Mouse (Mus musculus): ENCODE data around the gene Sem1.
"Not testable (repeated sequence)": the region's sequence is repeated elsewhere in the genome, so short reads cannot be mapped to it uniquely, and the experiment has no call there.

Gene Sem1

DNA sequence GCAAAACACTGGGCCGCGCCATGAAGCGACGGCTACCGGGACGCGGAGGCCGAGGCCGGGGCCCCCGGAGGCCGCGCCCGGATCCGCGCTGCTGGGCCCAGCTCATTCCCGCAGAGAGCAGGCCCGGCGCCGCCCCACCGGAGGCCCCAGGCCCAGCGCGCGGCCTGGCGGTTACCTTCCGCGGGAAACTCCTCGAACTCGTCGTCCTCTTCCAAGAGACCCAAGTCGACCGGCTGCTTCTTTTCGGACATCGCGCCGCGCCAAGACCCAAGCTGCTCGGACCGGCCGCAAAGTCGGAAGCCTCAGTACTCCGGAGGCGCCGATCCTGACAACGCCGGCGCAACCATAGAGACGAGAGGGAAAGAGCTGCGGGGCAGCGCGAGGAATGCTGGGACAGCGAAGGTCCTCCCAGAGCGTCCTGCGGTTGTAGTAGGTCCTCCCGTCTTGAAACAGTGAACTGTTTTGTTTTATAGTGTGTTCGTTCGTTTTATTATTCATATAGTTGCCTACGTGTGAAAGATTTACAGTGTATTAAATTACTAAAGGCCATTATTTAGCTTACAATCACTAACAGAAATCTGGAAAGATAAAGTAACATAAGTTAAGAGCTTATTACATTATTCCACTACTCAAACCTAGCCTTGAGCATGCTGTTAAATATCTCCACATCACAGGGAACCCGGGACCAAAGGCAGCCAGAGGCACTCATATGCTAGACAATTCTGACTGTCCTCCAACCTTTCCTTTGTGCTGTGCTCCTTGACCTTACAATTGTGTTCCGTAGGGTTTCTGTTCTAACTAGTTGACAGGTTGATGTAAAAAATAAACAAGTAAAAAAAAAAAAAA lies at the start of gene Sem1:
Gene Sem1 (minus strand): TSS at position 360 of the 846 bp plus-strand sequence.
- peak; percentile 80 for DNase-seq (ENCODE audit: low spot score)

DNA sequence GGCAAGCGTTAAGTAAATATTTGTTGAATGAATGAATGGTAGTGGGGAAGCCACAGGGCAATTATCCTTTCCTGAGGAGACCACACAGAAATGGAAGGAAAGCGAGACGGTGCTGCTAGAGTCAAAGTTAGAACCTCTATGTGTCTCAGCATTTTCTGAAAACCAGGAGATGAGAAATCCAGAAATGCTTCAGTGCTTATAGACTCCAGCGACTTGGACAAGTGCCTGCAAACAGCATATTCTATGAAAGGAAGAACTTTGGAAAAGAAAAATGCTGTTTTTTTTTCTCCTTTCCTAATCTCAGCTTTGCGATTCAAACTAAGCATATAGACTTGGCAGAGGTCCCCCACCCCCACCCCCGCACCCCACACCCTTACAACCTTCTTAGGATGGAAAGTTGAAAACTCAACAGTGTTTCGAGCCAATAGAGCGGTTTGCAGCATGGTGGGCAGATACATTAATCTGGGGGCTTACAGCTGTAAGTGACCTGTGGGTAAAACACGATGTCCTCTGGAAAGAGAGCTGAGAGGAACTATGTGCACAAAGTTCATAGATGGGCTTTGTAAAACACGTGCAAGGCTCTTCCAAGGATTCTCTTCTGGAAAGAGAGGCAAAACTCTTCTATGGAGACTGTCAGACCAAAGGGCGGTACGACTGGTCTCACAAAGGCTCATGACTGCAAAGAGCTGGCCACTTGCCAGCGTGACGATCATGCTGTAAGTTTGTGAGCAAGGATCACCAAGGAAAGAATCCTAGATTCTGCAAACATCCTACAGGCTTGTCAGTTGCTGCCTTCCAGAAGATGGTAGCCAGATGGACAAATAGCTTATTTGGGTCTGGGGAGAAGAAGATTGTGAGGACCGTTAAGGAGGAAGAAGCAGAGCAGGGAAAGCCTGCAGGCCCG lies 44.6 kb upstream of the Sem1 start:
- DNase-seq (ENCODE audit: low spot score), result no peak

DNA sequence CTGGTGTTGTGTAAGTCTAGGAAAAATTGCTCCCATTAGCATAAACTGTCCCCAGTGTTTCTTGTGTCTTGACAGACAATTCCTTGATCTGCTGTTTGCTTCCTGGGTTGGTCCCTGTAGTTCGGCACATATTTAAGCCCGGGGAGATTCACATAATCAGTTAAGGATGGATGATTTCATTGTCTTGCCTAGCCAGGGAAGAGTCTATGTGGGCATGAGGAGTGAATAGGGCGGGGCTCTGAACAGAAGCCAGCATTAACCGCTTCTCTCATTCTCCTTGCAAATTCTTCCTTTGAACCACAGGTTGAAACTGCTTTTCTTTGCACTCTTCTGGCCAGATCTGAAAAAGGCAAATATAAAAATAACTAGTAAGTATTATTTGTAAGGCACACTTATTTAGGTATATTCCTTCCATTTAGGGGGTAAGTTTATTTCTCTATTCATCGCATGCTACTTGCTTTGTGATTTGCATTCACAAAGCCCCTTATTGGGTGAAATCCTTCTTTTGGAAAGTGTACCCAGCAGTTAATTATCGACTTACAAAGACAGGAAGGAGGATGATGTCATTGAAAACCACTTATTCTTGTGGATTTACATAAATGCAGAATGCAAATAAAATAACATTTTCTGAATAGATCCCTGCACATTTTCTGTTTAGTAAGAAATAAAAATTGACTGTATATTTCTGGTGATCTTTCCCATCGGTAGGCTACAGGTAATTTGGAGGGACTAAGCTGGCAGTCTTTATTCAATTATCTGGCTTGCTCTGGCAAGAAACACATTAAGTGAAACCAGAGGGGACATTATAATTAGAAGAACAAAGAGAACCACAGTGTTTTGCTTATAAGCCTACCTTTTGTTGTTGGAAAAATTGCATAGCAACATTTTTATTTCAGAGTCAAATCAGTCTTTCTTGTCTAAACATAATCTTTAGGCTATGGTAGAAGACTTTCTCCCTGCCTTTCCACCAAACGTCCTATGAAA lies 25.4 kb upstream of the Sem1 start:
- DNase-seq (ENCODE audit: low spot score), result no peak

DNA sequence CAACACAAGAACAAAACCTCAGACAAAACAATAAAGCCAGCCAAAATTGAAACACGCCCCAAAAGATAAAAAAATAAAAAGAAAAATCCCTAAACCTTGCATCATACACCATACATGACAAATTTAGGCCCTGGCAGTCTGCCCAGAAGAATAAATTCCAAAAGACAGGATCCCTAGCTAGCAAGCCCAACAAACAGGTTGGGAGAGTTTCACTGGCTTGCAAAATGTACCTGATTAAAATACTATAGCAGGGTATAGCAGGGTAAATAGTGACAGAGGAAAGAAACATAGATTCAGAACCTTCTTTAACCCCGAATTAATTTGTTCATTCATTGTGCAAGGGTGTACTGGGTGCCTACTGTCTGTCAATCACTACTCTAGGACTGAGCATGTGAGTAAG lies 7.8 kb upstream of the Sem1 start:
- no peak for DNase-seq (ENCODE audit: low spot score)

DNA sequence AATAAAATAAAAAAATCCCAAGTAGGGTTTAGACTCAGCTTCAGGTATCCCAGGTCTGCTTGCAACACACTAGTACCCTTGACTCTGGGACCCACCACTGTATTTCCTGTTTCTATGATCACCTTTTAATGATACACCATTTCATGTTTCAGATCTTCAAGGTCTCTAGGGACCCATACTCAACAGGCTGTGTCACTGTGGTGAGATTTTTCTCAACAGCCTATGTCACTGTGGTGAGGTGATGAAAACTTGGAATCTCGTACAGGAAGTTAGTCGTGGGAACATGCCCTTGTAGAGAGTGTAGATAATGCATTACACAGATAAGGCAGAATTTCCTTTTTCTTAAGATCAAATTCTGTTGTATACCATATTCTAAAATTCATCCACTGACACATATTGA lies 3.4 kb upstream of the Sem1 start:
- DNase-seq (ENCODE audit: low spot score), result no peak

DNA sequence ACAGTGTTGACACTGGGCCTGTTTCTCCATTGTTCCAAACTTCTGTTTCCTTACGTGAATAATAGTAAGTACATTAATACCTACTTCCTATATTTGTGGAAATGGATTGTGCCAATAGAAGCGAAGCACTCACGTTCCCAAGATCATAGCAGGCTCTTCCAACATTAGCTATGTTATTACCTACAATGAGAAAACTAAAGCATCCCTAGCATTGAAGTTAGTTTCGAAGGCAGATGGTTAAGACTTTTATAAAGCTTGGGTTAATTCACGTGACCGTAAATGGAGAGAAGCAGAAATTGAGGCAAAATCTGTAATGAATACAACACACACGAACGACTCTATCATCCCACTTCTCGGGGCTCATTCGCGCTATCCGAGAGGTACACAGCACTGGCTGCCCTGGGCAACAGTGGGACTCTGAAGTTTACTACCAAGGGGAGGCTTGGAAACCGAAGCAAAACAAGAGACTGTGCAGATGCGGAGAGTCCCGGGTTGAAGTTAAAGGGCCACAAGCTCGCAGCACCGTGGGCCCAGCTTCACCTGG lies 650 bp downstream of the Sem1 start:
- no peak for DNase-seq (ENCODE audit: low spot score)

DNA sequence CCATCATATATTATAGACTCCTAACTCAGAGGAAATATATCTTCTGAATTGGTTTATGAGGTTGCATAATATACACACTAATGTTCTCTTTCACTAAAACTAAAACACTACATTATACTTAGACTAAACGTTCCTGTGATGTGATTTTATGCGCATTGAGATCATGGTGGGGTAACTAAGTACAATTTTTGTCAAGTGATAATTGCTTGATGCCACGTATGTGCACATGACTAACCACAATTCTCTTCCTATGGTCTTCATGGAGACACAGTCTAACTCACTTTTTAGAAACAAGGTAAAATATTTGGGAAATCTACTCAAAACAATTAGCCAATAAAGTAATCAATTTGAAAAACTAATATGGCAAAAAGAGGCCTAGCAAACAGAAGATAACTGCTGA lies 1.2 kb downstream of the Sem1 start:
- no peak for DNase-seq (ENCODE audit: low spot score)

DNA sequence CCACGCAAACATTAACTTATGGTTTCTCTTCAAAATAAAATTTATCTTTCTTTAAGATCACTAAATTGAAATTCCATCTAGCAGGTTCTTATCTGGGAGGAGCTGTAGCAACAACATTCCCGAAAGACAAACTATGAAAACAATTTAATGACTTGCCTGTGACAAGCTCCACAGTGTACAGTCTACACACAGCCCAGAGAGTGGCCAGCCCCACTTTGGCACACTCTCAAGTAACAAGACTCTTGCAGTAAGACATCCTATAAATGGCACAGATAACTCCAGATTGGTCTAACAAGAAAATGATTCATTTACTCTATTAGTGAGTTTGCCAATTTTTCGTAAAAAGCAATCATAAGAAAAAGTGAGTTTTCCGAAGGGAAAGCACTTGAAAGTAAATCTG lies 2.7 kb downstream of the Sem1 start:
- DNase-seq (ENCODE audit: low spot score), result no peak

DNA sequence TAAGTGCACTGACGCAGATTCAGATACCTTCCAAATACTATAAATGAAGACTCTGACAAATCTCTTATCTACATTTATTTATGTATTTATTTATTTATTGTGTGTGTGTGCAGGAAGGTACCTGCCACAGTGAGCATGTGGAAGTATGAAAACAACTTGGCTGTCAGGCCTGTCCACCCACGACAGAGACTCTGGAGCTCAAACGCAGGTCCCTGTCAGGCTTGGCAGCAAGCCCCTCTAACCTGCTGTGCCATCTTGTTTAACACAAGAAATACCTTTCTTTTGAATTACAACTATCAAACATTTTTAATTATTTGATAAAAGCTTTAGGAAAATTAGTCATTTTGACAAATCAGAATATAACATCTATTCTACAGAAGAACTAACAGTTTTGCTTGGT lies 10.0 kb downstream of the Sem1 start:
- DNase-seq (ENCODE audit: low spot score), result no peak

DNA sequence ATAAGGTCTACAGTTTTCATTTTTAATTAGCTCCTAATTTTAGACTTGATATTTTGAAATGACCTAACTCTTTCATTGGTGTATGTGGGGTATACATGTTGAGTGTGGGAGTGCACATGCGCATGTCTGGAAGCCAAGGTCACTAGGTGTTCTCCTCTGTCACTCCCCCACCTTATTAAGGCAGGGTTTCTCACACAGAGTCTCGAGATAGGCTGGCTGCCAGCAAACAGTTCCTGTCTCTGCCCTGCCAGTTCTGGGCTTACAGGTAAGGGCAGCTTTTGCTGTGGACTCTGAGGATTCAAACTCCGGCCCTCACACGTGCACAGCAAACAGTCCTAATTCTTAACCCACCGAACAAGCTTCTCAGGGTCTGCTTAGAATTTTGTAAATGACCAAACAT lies 14.8 kb downstream of the Sem1 start:
- DNase-seq (ENCODE audit: low spot score), result no peak

DNA sequence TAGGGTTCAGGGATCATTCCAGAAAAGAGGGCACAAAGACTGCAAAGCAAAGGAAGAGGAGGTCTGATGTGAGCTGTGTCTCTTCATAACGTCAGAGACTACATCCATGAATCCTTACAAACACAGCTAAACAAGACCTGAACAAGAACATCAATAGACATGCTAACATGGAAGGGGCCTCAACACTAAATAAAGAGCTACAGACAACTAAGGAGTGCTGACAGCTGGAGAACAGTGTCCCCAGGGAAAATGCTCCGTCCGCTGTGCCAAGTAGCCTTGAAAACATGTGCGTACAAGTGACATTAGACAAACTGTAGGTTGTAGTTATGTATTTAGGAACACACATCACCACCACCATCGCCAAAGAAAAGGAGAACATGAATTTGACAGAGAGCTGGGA lies 15.7 kb downstream of the Sem1 start:
- no peak for DNase-seq (ENCODE audit: low spot score)

DNA sequence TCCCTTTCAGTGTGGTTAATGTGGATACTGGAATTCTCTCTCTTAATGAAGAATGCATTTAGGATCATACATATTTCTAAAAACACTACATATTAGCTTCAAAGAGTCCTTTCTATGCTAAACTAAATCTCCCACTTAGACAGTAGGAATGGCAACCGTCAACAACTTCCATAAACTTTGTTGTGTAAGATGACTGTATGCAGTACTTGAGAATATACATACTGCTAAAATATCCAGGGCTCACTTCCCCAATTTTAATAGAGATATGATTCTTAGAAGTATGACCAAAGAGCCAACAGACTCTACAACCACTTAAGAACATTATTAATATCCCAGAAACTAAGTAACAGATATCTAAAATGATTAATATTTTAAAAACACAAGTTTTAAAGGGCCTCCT lies 20.8 kb downstream of the Sem1 start:
- DNase-seq (ENCODE audit: low spot score), result no peak

DNA sequence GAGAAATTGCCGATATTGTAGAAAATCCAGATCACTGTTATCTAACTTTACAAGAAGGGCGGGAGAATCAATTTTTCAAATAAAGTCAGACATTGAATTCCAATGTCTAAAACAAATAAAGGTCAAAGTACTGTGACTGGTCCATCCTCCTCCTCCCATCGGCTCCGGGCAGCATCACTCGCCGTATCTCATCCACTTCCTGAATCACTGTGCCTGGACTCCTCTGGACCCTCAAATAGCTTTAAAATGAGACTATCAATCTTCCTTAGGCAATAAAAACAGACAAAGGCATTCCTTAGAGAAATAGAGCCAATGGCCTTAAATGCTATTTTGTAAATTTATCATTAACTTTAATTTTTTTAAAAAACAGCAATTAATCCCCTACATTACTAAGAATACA lies 26.5 kb downstream of the Sem1 start:
- DNase-seq (ENCODE audit: low spot score), result no peak

DNA sequence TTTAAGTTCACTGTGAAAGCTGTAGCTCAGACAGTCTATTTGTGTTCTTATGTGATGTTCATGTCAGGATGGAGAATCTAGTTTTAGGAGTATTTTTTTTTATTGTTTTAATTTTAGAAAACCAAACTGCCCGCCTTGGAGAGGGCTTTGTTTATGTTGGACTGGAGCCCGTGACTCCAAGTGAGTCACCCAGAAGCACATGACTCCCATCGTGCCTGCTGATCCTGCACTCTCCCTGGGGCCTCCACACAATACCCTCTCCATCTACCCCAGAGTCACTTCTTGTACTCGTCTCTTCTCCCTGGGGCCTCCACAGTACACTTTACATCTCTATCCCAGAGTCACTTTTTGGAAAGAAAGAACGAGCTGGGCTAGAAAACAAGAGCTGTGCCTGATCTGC lies 30.5 kb downstream of the Sem1 start:
- DNase-seq (ENCODE audit: low spot score), result no peak

DNA sequence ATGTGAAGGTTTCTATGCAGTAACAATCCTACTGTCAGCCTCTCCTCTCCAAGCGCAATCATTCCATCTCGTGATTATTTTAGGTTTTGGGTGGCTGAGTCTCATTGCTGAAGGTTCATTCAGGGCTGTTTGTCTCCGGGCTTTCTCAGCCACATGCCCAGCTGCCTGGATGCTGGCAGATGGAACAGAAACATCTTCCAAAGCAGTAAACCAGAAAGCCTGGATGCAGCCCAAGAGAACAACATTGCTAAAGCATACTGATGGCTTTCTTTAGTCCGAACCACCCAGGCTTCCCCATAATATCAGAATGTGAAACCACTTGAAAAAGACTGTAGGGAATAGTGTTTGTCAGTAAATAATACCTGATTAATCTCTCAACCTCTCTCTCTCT lies 34.2 kb downstream of the Sem1 start:
- no peak for DNase-seq (ENCODE audit: low spot score)

DNA sequence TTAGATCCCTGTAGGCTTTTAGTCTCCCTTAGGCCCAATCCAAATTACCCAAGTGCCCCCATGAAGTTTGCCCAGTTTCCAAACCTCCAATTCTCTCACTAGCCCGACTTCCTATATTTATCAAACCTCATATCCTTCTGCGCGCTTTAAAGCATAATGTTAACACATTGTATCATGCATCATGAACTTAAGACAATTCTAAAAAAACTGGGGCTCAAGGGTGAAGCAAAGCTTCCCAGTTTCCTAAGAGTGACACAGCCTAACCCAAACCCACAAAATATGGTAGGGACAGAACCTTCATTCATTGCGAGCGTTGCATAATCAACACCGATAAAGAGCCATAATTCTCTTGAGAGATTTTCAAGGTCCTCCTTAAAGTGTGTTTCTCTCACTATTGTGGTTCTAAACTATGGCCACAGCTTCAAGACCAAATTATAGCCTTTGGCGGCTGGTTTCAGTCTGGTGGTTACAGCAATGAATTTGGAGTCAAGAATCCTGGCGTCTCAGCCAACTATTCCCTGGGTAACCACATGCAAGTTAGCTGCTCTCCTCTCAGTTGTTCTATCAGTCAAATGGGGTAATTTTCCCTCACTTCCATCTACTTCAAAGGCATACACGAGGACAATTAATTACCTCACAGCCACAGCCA lies 34.7 kb downstream of the Sem1 start:
- no peak for DNase-seq (ENCODE audit: low spot score)

DNA sequence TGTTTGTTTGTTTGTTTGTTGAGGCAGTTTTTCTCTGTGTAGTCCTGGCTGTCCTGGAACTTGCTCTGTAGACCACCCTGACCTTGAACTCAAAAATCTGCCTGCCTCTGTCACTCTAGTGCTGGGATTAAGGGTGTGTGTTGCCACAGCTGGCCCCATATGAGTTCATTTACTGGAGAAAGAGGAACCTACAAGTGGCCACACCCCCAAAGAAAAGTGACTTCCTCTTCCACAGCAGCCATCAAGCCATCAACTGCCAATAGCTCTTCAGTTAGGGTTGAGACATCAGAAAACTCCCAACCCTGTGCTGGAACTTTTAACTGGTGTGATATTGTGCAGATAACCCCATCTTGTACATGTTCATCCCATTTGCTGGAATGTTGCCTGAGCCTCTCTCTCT lies 36.3 kb downstream of the Sem1 start:
- DNase-seq (ENCODE audit: low spot score), result no peak

DNA sequence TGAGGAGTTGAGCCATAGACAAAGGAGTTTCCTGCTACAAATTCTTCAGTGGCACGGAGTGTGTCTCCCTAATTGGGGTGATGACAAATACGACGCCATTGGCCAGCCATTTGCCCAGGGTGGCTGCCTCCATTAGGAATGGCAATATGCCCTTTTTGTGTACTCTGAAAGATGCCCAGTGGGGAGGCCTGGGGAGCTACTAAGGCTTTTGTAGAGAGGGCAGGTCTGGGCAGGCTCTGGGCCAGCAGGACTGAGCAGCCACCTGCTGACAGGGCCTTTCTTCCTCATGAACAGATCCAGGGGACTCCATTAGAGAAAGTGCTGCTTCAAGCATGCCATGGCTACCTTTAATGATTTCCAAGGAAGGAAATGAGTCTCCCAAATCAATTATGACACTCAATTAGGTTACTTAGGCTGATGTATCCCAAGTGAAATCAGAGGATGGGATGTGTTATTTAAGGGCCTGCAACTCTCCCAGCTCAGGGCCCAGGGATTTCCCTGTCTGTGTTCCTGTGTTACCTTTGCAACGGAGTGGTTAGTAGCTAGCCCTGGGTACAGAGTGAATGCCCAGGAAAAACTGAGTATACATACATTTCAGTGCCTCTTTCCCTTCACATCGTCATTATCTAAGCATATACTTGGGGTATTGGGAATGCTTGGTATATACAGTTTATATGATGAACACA lies 41.5 kb downstream of the Sem1 start:
- DNase-seq (ENCODE audit: low spot score), result no peak

DNA sequence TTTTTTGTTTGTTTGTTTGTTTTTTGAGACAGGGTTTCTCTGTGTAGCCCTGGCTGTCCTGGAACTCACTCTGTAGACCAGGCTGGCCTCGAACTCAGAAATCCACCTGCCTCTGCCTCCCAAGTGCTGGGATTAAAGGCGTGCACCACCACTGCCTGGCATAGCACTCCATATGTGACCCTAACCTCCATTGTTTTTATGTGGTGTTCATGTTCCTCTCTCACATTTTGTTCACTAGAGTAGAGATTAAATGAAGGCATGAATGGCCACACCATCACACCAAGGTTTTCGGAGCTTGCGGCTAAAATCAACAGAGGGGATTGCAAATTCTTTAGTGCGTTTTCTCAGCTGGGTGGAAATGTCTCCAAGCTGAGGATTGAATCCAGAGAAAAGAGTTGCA lies 42.1 kb downstream of the Sem1 start:
- not testable (repeated sequence) for DNase-seq (ENCODE audit: low spot score)
